Mouse (Mus musculus) bone marrow, adult 2 months (tissue): Measurements from ENCODE around the gene Ythdf1.

ENCODE experiments used
- CTCF ChIP-seq: fragments of 200-500 bp; IDR thresholded peaks from 2 replicates; pipeline ENCODE4 v1.5.1; 2011; ENCODE audit warnings: low read length, control low read depth; ENCODE audit not compliant: control insufficient read depth, insufficient read depth
- POLR2A ChIP-seq: fragments of 200-500 bp; IDR thresholded peaks from 2 replicates; pipeline ENCODE4 v1.6.1; 2011; ENCODE audit warnings: low read depth, mild to moderate bottlenecking, control low read depth, low read length, borderline replicate concordance; ENCODE audit not compliant: control insufficient read depth

DNA sequence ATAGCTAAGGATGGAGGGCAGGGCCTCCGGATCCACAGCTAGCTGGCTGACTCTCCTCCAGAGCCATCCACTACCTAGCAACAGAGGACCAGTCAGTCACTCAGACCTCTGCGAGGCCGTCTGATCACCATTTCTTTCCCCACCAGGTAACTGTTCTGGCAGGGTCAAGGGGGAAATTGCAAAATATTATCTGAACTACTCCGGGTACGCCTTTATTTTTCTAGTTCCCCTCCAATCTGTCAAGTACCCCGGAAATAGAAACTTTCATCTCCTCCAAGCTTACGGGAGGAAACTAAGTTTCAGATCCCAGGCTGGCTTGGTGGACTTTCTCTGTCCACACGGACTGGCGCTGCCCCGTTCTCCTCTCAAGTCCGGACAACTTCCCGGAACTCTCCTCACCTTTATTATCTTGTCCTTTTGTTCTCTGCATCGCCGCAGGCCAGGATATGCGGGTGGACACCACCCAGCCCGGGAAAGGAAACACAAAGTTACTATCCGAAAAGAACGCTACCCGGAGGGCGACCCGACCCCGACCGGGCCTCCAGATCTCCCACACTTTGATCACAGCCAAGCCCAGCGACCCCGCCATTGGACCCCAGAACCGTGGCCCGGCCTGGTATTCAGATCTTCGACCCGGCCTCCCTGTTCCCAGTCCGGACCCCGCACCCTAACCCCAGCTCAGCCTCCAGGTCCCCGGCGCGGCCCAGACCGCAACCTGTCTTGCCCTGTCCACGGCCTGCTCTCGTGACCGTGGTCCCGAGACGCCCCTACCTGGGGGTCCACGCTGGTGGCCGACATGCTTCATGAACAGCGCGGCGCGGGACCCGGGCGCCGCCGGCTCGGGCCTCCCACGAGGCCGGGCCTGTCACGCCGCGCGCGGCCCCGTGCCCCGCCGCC, 588 bp downstream of the Ythdf1 start:
- TF ChIP-seq CTCF: no peak
- no peak for TF ChIP-seq POLR2A
